Mouse (Mus musculus): Measurements from ENCODE around the gene Ywhah.

GRCm38 (mm10) chr5:33034100-33034499, 15.5 kb downstream of the Ywhah start:
- peak; percentile 18; the same call in 1 of the 2 replicates for TF ChIP-seq CTCF (IDR thresholded peaks at IDR 0.05; ENCODE audit: borderline replicate concordance, extremely low read depth, insufficient read depth, insufficient read length)
- no peak for TF ChIP-seq POLR2A (IDR thresholded peaks at IDR 0.05; ENCODE audit: borderline replicate concordance, extremely low read depth, insufficient read depth, insufficient read length, poor library complexity, severe bottlenecking)

All from brain, embryonic 14.5 days (tissue).